Mouse (Mus musculus) Patski (cell line): ENCODE results near the gene Cpne1. TPM values are rescaled to one million over a fixed set of nuclear protein-coding genes. Genes with fewer than 3 reads are reported as not detected.

ENCODE experiments used
- ATAC-seq: fragments of 100-300 bp; one replicate; pipeline ENCODE4 v1.8.0; 2021
- CTCF ChIA-PET: fragments of 350-600 bp; sonication (Branson Sonifier 250); formaldehyde crosslinking; loops from one replicate; lab custom pipeline; 2022; ENCODE audit warnings: inconsistent platforms; lab: Charles Lee
- POLR2A ChIA-PET: fragments of 350-600 bp; sonication (Branson Sonifier 250); formaldehyde crosslinking; loops from one replicate; lab custom pipeline; 2022; ENCODE audit warnings: antibody characterized with exemption, inconsistent platforms; lab: Charles Lee
- DNase-seq: peaks from one replicate; pipeline ENCODE4 v3.0.0-alpha.2; 2011; ENCODE audit warnings: low read depth, low spot score
- H3K27me3 ChIP-seq: fragments of 371-371 bp; one replicate; pipeline ENCODE4 v1.5.1; 2021
- CTCF ChIP-seq: fragments of 100-300 bp; IDR thresholded peaks from one replicate; pipeline ENCODE4 v1.5.1; 2021
- in situ Hi-C: fragments of 300-500 bp; cut with MboI; formaldehyde crosslinking; loops from 3 replicates; pipeline ENCODE4 v1.11.1; 2018; ENCODE audit warnings: low pct_unique_long_range_greater_than_20kb, mixed read lengths
- polyA plus RNA-seq: library from polyadenylated mRNA; unstranded; gene quantifications from one replicate; pipeline ENCODE4 v1.2.3, GENCODE M21; 2021

Gene Cpne1
- polyA plus RNA-seq, 1 experiment from 2014 or later: 66.0 TPM

GRCm38 (mm10) chr2:156084541-156084940 lies 27.2 kb downstream of the Cpne1 start:
- DNase-seq: no peak
- TF ChIP-seq CTCF: no peak
- ChIA-PET CTCF (interaction anchor here (1.2 to 1.6 kb wide), 2 partner anchors 9 kb away, joined by 3 to 4 read pairs; no protein-coding TSS in a partner anchor), POLR2A (interaction anchor here (0.7 to 0.9 kb wide), 3 partner anchors 34 to 103 kb away, joined by 6 to 12 read pairs (median 7); no protein-coding TSS in a partner anchor)
- in situ Hi-C loops: no loop called here
- ATAC-seq: no peak
- H3K27me3 ChIP-seq: no peaks in the 10 kb centered on the region

GRCm38 (mm10) chr2:156080391-156080790 lies 31.4 kb downstream of the Cpne1 start:
- POLR2A ChIA-PET: no interaction called here

GRCm38 (mm10) chr2:156079674-156080073 lies 32.1 kb downstream of the Cpne1 start:
- in situ Hi-C loops: no loop called here
- H3K27me3 ChIP-seq: no peaks in the 10 kb centered on the region
- no peak for ATAC-seq
- CTCF ChIA-PET: no interaction called here
- POLR2A ChIA-PET: no interaction called here
- no peak for DNase-seq
- no peak for TF ChIP-seq CTCF

More at GRCm38 (mm10) chr2:156080391-156080790, 31.4 kb downstream of the Cpne1 start:
- in situ Hi-C loops: no loop called here
- no peaks in the 10 kb centered on the region for H3K27me3 ChIP-seq
- TF ChIP-seq CTCF: no peak
- CTCF ChIA-PET: no interaction called here
- DNase-seq (no peak), ATAC-seq (no peak)

- no peak for DNase-seq
- in situ Hi-C loops: no loop called here
- TF ChIP-seq CTCF: no peak
- ChIA-PET CTCF (no interaction called here), POLR2A (no interaction called here)
- ATAC-seq: no peak
- no peaks in the 10 kb centered on the region for H3K27me3 ChIP-seq
These were observed 32.6 kb downstream of the Cpne1 start for GRCm38 (mm10) chr2:156079183-156079560.

- in situ Hi-C loops: no loop called here
- TF ChIP-seq CTCF: no peak
- POLR2A ChIA-PET: no interaction called here
- H3K27me3 ChIP-seq: no peaks in the 10 kb centered on the region
- DNase-seq (no peak), ATAC-seq (no peak)
- CTCF ChIA-PET: no interaction called here
These were observed 33.2 kb downstream of the Cpne1 start for GRCm38 (mm10) chr2:156078421-156079182.

GRCm38 (mm10) chr2:156077461-156077860 lies 34.3 kb downstream of the Cpne1 start:
- POLR2A ChIA-PET: no interaction called here

GRCm38 (mm10) chr2:156073725-156074124 lies 38.0 kb downstream of the Cpne1 start:
- DNase-seq (no peak), ATAC-seq (no peak)
- ChIA-PET CTCF (no interaction called here), POLR2A (no interaction called here)
- in situ Hi-C loops: no loop called here
- TF ChIP-seq CTCF: no peak
- H3K27me3 ChIP-seq: no peaks in the 10 kb centered on the region

More at GRCm38 (mm10) chr2:156077461-156077860, 34.3 kb downstream of the Cpne1 start:
- H3K27me3 ChIP-seq: no peaks in the 10 kb centered on the region
- in situ Hi-C loops: no loop called here
- DNase-seq (no peak), ATAC-seq (no peak)
- CTCF ChIA-PET: no interaction called here
- TF ChIP-seq CTCF: no peak

GRCm38 (mm10) chr2:156071236-156071635 lies 40.5 kb downstream of the Cpne1 start:
- in situ Hi-C loops: no loop called here
- no peaks in the 10 kb centered on the region for H3K27me3 ChIP-seq
- ATAC-seq (no peak), DNase-seq (no peak)
- POLR2A ChIA-PET: interaction anchor here (1.5 kb wide), 1 partner anchor 10 kb away, joined by 3 read pairs; no protein-coding TSS in a partner anchor
- no peak for TF ChIP-seq CTCF
- CTCF ChIA-PET: no interaction called here

- peaks cover 3% of the 10 kb centered on the region for H3K27me3 ChIP-seq
- TF ChIP-seq CTCF: no peak
- ChIA-PET POLR2A (no interaction called here), CTCF (interaction anchor here (1.5 kb wide), 1 partner anchor 15 kb away, joined by 3 read pairs; no protein-coding TSS in a partner anchor)
- ATAC-seq (no peak), DNase-seq (no peak)
- in situ Hi-C loops: no loop called here
These were observed 43.8 kb downstream of the Cpne1 start for GRCm38 (mm10) chr2:156067916-156068315.

- ATAC-seq: no peak
- in situ Hi-C loops: no loop called here
- peaks cover 5% of the 10 kb centered on the region for H3K27me3 ChIP-seq
- ChIA-PET POLR2A (no interaction called here), CTCF (no interaction called here)
- TF ChIP-seq CTCF: no peak
- no peak for DNase-seq
These were observed 45.6 kb downstream of the Cpne1 start for GRCm38 (mm10) chr2:156066126-156066525.
